Mouse (Mus musculus): Measurements from ENCODE around the gene Idua.

DNA sequence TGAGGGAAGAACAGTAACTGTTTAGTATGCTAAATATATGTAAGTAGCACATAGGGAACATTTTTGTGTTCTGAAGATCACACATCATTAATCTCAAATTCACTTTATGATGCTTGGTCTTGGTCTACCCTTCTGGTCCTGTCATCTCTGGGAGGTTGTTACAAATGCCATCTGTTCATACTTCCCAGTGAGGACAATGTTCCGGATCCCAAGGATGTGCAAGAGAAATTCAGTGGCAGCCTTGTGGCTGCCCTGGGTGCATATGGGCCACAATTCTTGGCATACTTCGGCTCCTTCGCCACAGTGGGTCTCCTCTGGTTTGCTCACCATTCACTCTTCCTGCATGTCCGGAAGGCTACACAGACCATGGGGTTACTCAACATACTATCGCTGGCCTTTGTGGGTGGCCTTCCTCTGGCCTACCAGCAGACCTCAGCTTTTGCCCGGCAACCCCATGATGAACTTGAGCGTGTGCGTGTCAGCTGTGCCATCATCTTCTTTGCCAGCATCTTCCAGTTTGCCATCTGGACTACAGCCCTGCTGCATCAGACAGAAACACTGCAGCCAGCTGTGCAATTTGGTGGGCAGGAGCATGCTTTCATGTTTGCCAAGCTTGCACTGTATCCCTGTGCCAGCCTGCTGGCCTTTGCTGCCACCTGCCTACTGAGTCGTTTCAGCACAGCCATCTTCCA, 14.3 kb upstream of the Idua start:
- TF ChIP-seq POLR2A (IDR thresholded peaks at IDR 0.05; ENCODE audit: insufficient read length, low read depth) (no peak), E2F4 (IDR thresholded peaks at IDR 0.05; ENCODE audit: insufficient read depth) (no peak), CEBPB (IDR thresholded peaks at IDR 0.05; ENCODE audit: insufficient read depth, poor library complexity, severe bottlenecking) (no peak), SRF (IDR thresholded peaks at IDR 0.05; ENCODE audit: control insufficient read depth, insufficient read length, low read depth) (no peak), REST (IDR thresholded peaks at IDR 0.05; ENCODE audit: insufficient read depth, insufficient read length) (no peak), MYOD1 (IDR thresholded peaks at IDR 0.05; ENCODE audit: control insufficient read depth in 1 of 3, insufficient read length in 2 of 3, low read depth in 2 of 3) (no peak), TCF12 (IDR thresholded peaks at IDR 0.05; ENCODE audit: insufficient read depth, poor library complexity, severe bottlenecking) (no peak), POLR2AphosphoS2 (IDR thresholded peaks at IDR 0.05; ENCODE audit: insufficient read length, low read depth) (no peak), MYOG (IDR thresholded peaks at IDR 0.05; ENCODE audit: control insufficient read depth in 1 of 3, insufficient read depth in 1 of 3, insufficient read length in 2 of 3, low read depth in 2 of 3) (no peak), MAX (IDR thresholded peaks at IDR 0.05; ENCODE audit: low read depth) (no peak), USF1 (IDR thresholded peaks at IDR 0.05; ENCODE audit: low read depth) (no peak)

Measured in myocyte (in vitro differentiated cells).